10 mouse cellular contexts compared by ENCODE assay signal in genomic region chr4:99931240-99931580, GRCm38 (mm10). TPM values are rescaled to one million over a fixed set of nuclear protein-coding genes. Genes with fewer than 3 reads are reported as not detected.
DNase-seq lines count a peak whose midpoint lies in the region; ATAC-seq and TF ChIP-seq lines count a peak whose summit lies in the region.
"Had no signal": no experiment of that assay in that cellular context is flagged by ENCODE, and none has a peak within 500 bp of the region (broad histone marks: within the 10 kb centered on the region; RNA-seq: fewer than 3 reads in every experiment).

No protein-coding gene starts in this region.

- H3K36me3 ChIP-seq in heart, embryonic 10.5 days, result peaks cover 24% of the 10 kb centered on the region
- H3K36me3 ChIP-seq in megakaryocyte, embryonic 14.5 days (replicated peaks; ENCODE audit: low read length), result peaks cover 47% of the 10 kb centered on the region
- H3K36me3 ChIP-seq in liver, embryonic 12.5 days, result peaks cover 6% of the 10 kb centered on the region; the same call in 1 of the 2 replicates
- H3K36me3 ChIP-seq in stomach, postnatal 0 days (ENCODE audit: control insufficient read depth, insufficient read depth, low read length), result no peaks in the 10 kb centered on the region
- H3K36me3 ChIP-seq: neural tube, embryonic 12.5 days had no signal

- H3K4me3 ChIP-seq in heart, embryonic 10.5 days, result peak overlapping the region; percentile 76
- peak overlapping the region; percentile 99 for H3K4me3 ChIP-seq in megakaryocyte, embryonic 14.5 days (replicated peaks)
- peak overlapping the region; percentile 67 for H3K4me3 ChIP-seq in liver, embryonic 12.5 days
- 0 out of 2 replicates have a peak overlapping the region, but pooled peaks have one; percentile 4 for H3K4me3 ChIP-seq in stomach, postnatal 0 days (ENCODE audit: low read depth, low read length)
- H3K4me3 ChIP-seq: neural tube, embryonic 12.5 days had no signal

- H3K4me2 ChIP-seq in liver, embryonic 12.5 days, result peak overlapping the region; percentile 92
- H3K4me2 ChIP-seq in stomach, postnatal 0 days (replicated peaks; ENCODE audit: low read depth), result peak overlapping the region; percentile 93; the same call in 1 of the 2 replicates

- 41% methylated on average over 11 of the region's 11 CpGs for WGBS in heart, embryonic 10.5 days
- 50% methylated on average over 11 of the region's 11 CpGs for WGBS in liver, embryonic 12.5 days (ENCODE audit: insufficient replicate concordance)
- 74% methylated on average over 11 of the region's 11 CpGs for WGBS in stomach, postnatal 0 days

- ATAC-seq in megakaryocyte, adult 5-6 weeks (ENCODE audit: poor library complexity, severe bottlenecking), result no peak
- ATAC-seq in liver, embryonic 12.5 days, result no peak
- no peak for ATAC-seq in stomach, postnatal 0 days (ENCODE audit: low FRiP score, low TSS enrichment)

- no peak for TF ChIP-seq CTCF in stomach, postnatal 0 days (IDR thresholded peaks at IDR 0.05; ENCODE audit: low read depth)

- no peak for TF ChIP-seq EP300 in stomach, postnatal 0 days (optimal IDR thresholded peaks at IDR 0.05)

- H3K27ac ChIP-seq in heart, embryonic 10.5 days, result peak overlapping the region; percentile 94
- 0 out of 2 replicates have a peak overlapping the region, but pooled peaks have one; percentile 10 for H3K27ac ChIP-seq in liver, embryonic 12.5 days
- no peak overlapping the region for H3K27ac ChIP-seq in stomach, postnatal 0 days (replicated peaks)
- H3K27ac ChIP-seq: neural tube, embryonic 12.5 days had no signal

- peaks cover 44% of the 10 kb centered on the region for H3K4me1 ChIP-seq in heart, embryonic 10.5 days
- peaks cover 84% of the 10 kb centered on the region for H3K4me1 ChIP-seq in megakaryocyte, embryonic 14.5 days
- H3K4me1 ChIP-seq in liver, embryonic 12.5 days, result peaks cover 55% of the 10 kb centered on the region
- peaks cover 7% of the 10 kb centered on the region for H3K4me1 ChIP-seq in stomach, postnatal 0 days (replicated peaks; ENCODE audit: control insufficient read depth, insufficient read depth)

- peak overlapping the region; percentile 12; the same call in 1 of the 2 replicates for H3K9ac ChIP-seq in liver, embryonic 12.5 days
- 0 out of 2 replicates have a peak overlapping the region, but pooled peaks have one; percentile 27 for H3K9ac ChIP-seq in stomach, postnatal 0 days (ENCODE audit: low read length)
- H3K9ac ChIP-seq: neural tube, embryonic 12.5 days had no signal

- no peaks in the 10 kb centered on the region for H3K27me3 ChIP-seq in heart, embryonic 10.5 days (ENCODE audit: insufficient read depth, poor library complexity, severe bottlenecking)
- no peaks in the 10 kb centered on the region for H3K27me3 ChIP-seq in megakaryocyte, embryonic 14.5 days (replicated peaks)
- no peaks in the 10 kb centered on the region for H3K27me3 ChIP-seq in liver, embryonic 12.5 days (replicated peaks)
- no peaks in the 10 kb centered on the region for H3K27me3 ChIP-seq in stomach, postnatal 0 days (ENCODE audit: control insufficient read depth, insufficient read depth, low read length)
- H3K27me3 ChIP-seq: neural tube, embryonic 12.5 days had no signal

- DNase-seq in heart, embryonic 10.5 days (ENCODE audit: low spot score), result no peak
- no peak for DNase-seq in heart, adult 18-20 months
- DNase-seq in stomach, postnatal 0 days (ENCODE audit: low spot score), result no peak
- no peak for DNase-seq in frontal cortex, postnatal 14 days (ENCODE audit: low spot score in 2 of 2)
- no peak for DNase-seq in MN1 (ENCODE audit: low spot score)
- DNase-seq: embryo, embryonic 11 days had no signal

- H3K9me3 ChIP-seq in heart, embryonic 10.5 days, result no peaks in the 10 kb centered on the region
- H3K9me3 ChIP-seq in megakaryocyte, embryonic 14.5 days, result no peaks in the 10 kb centered on the region
- H3K9me3 ChIP-seq in liver, embryonic 12.5 days (replicated peaks), result no peaks in the 10 kb centered on the region
- no peaks in the 10 kb centered on the region for H3K9me3 ChIP-seq in stomach, postnatal 0 days (ENCODE audit: control insufficient read depth, low read length)
- H3K9me3 ChIP-seq: neural tube, embryonic 12.5 days had no signal

RNA-seq across cellular contexts. Expression of gene Itgb3bp, which starts 1.6 kb away (rescaled TPM):
- polyA plus RNA-seq in heart, embryonic 10.5 days (2016; fragmentation: Nextera tagmentation; extraction: Ambion mirVana), result 37.0 and 43.8 TPM in 2 replicates
- 1 to 10 TPM; 5.6 to 6.4 TPM for total RNA-seq in heart, adult 18-20 months (2021)
- polyA plus RNA-seq in megakaryocyte, embryonic 14.5 days (2012; ENCODE audit: insufficient read depth, low replicate concordance), result 1.1 TPM in 1 of 2 replicates, not detected in the other
- 11.8 and 12.0 TPM in 2 replicates for total RNA-seq in megakaryocyte, adult 5-6 weeks (2015)
- total RNA-seq in megakaryocyte, adult 5-6 weeks (2017), result 6.7 and 7.7 TPM in 2 replicates
- 29.7 and 30.0 TPM in 2 replicates for polyA plus RNA-seq in liver, embryonic 12.5 days (2016; fragmentation: Nextera tagmentation; extraction: Ambion mirVana)
- 19.2 and 19.6 TPM in 2 replicates for polyA plus RNA-seq in stomach, postnatal 0 days (2015; fragmentation: Nextera tagmentation; extraction: Ambion mirVana)

RNA-seq across cellular contexts. Expression of gene Pgm1, which starts 2.0 kb away (rescaled TPM):
- 259 and 327 TPM in 2 replicates for polyA plus RNA-seq in heart, embryonic 10.5 days (2016; fragmentation: Nextera tagmentation; extraction: Ambion mirVana)
- 100 to 1,000 TPM; 219 to 241 TPM for total RNA-seq in heart, adult 18-20 months (2021)
- polyA plus RNA-seq in megakaryocyte, embryonic 14.5 days (2012; ENCODE audit: insufficient read depth, low replicate concordance), result 20.2 and 35.7 TPM in 2 replicates
- 7.4 and 7.6 TPM in 2 replicates for total RNA-seq in megakaryocyte, adult 5-6 weeks (2015)
- total RNA-seq in megakaryocyte, adult 5-6 weeks (2017), result 11.6 and 12.8 TPM in 2 replicates
- 60.2 and 64.7 TPM in 2 replicates for polyA plus RNA-seq in liver, embryonic 12.5 days (2016; fragmentation: Nextera tagmentation; extraction: Ambion mirVana)
- 50.3 and 52.4 TPM in 2 replicates for polyA plus RNA-seq in stomach, postnatal 0 days (2015; fragmentation: Nextera tagmentation; extraction: Ambion mirVana)

Comparison
In these comparisons a context has a peak if more than half of its experiments do, and no peak if none do; other contexts are left out.
1. H3K4me3 ChIP-seq: peak in every context shown above with its lines; median percentile 99 in megakaryocyte, embryonic 14.5 days; 76 in heart, embryonic 10.5 days; 67 in liver, embryonic 12.5 days; 4 in stomach, postnatal 0 days.